Mouse (Mus musculus) G1E-ER4 (cell line): ENCODE results near the gene Rps27. TPM values are rescaled to one million over a fixed set of nuclear protein-coding genes. Genes with fewer than 3 reads are reported as not detected.

Source experiments
- GATA1 ChIP-seq: IDR thresholded peaks from one replicate; pipeline ENCODE4 v1.8.0; 2012; ENCODE audit warnings: low read length, inconsistent platforms
- polyA plus RNA-seq: library from polyadenylated mRNA; stranded (reverse); fragments of >175 nt; gene quantifications from 2 replicates; pipeline ENCODE4 v1.2.3, GENCODE M21; 2012

Gene Rps27
- polyA plus RNA-seq, 1 experiment = 183 TPM

DNA sequence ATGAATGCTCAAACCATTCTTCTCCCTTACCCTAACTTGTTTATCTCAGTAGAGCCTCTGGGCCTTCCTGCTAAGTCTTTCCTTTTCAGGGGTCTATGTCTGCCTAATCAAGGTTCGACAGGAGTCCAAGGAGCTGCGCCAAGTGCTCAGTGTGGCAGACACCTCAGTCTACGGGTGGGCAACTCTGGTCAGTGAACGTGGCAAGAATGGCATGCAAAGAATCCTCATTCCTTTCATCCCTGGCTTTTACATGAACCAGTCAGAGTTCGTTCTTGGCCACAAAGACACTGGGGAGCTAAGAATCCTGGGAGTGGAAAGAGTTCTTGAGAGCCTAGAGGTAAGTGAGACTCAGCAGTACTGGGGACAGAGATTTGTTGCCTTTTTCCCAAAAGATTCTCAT, 9.8 kb downstream of the Rps27 start:
- no peak for TF ChIP-seq GATA1

DNA sequence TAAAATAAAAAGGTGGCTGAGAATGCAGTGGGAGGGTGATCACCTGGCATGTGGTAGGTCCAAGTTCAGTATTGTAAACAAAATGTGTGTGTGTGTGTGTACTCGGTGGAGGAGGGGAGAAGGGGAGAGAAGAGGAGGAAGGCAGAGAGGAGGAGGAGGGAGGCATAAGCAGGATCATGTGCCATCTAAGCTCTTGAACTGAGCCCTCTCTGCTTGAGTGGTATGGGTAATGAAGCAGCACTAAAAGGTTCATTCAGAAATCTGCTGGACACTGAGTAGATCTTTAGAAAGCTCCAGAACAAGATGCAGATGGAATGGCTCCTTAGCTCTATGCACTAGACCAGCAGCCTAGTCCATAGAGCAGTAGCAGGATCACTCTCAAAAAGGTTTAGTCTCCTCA, 10.6 kb downstream of the Rps27 start:
- no peak for TF ChIP-seq GATA1

DNA sequence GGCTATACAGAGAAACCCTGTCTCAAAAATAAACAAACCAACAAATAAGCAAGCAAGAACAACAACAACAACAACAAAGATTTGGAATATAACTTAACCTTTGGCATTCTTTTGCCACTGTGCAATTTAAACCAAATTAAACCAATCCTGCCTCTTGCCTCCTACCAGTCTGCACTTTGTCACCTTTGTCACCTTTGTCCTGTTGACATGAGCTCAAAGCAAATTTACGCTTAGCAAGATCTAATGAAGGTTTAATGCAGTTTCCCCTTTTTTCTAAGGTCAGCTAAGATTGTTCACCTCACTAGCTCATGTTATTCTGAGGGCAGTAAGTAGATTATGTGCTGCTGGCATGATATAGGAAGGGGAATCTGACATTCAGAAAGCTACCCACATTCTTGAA, 15.9 kb downstream of the Rps27 start:
- no peak for TF ChIP-seq GATA1

DNA sequence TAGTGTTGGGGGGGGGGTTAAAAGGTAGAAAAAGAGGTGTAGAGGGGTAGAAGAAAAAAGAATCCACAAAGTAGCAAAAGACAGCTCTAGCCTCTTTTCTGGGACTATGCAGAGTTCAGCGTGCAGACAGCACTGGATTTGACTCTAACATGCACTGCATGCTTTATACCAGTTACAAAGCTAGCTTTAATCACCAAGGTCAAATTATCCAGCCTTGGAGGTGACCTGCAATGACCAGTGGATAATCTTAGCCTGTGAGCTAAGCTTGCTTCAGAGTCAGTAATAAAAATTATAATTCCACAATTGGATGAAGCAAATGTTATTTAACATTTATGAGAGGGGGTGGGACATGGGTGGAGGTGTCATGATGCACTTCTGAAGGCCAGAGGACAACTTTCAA, 17.8 kb downstream of the Rps27 start:
- TF ChIP-seq GATA1 = no peak

DNA sequence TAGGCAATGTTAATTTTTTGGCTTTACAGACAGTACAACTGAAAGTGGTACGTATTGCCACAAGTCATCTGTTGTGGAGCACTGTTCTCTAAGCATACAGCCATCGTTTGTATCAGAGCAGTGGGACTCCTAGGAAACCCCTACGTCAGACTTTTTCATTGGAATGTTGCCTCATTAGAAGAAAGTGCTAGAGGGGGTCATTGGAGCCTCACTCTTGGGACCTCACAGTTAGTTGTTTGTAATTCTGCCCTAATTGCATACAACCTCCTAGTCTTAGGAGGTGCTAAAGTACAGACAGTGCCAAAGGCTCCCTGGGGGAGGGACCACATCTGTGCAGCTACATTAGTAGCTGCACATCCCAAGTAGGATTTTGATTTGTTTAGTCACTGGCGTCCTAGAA, 18.7 kb downstream of the Rps27 start:
- TF ChIP-seq GATA1 = no peak

DNA sequence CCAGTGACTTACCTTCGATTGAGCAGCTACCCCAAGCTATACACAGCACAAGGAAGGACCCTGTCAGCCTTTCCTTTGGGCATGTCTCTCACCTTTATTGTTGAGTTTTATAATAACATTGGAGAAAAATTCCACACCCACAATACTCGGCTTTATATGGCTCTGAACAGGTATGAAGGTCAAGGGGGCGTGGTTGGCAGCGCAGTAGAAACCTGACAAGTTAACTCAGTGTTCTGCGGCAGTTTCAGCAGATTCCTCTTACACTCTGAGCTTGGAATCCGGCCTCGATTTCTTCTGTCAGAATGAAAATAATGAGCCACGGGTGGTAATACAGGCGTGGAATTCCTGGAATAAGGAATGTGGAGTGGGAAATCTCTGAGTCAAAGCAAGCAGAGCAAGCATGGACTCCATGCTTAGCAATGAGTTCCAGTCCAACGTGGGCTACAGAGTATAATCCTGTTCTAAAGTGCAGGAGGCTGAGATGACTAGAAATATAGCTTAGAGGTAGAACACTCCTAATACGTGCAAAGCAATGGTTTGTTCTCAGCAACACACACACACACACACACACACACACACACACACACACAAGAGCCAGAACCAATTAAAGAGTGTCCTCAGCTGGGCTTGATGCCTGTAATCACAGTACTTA, 22.5 kb downstream of the Rps27 start:
- TF ChIP-seq GATA1 = no peak

DNA sequence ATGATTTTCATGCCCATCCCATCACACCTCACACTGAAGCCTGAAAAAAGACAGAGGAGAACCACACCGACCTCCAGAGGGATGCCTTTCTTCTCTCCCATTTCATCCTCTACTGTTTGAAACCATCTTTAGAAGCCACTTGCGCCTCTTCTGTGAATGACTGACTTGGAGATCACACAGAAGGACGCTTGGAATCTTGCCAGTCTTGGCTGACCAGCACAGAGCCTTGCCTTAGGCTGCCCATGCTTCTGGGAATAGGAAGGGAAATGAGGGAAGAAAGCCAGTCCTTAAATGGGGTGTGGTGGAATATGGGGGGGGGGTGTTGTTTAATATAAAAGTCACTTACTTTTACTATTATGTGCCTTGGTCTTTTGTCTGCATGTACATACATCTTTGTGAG, 29.9 kb downstream of the Rps27 start:
- TF ChIP-seq GATA1 = no peak

DNA sequence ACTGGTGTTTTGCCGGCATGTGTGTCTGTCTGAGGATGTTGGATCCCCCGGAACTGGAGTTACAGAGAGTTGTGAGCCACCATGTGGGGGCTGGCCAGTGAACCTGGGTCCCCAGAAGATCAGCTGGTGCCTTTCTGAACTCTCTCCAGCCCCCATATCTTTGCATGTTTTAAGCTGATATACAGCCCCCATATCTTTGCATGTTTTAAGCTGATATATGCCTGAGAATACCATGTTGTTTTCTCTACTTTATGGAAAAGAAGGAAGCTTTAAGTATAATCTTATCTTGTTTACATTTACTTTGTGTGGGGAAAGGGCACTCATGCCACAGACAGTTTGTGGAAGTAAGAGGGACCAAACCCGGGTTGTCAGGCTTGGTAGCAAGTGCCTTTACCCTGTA, 33.9 kb downstream of the Rps27 start:
- TF ChIP-seq GATA1 = no peak

Other genes with a start within 250 kb of the Rps27 start
- 17.4 and 50.6 TPM in 2 replicates for gene Hax1, start 214.9 kb downstream of the Rps27 start, polyA plus RNA-seq
- 19.8 and 35.4 TPM in 2 replicates for gene 4933434E20Rik, start 162.0 kb downstream of the Rps27 start, polyA plus RNA-seq
- gene Ubap2l, start 161.0 kb downstream of the Rps27 start, polyA plus RNA-seq = 158 and 183 TPM in 2 replicates
- gene Tpm3, start 141.0 kb downstream of the Rps27 start, polyA plus RNA-seq = 194 and 266 TPM in 2 replicates
- gene Nup210l, start 109.5 kb downstream of the Rps27 start, polyA plus RNA-seq = not detected in 2 replicates
- gene Rab13, start within 50 bp of the Rps27 start, polyA plus RNA-seq = 2.3 and 2.4 TPM in 2 replicates
- 86.1 and 122 TPM in 2 replicates for gene Jtb, start 17.9 kb upstream of the Rps27 start, polyA plus RNA-seq
- gene Creb3l4, start 29.9 kb upstream of the Rps27 start, polyA plus RNA-seq = not detected in 2 replicates
- 14.3 and 15.6 TPM in 2 replicates for gene Slc39a1, start 34.5 kb upstream of the Rps27 start, polyA plus RNA-seq
- gene Crtc2, start 40.5 kb upstream of the Rps27 start, polyA plus RNA-seq = 40.3 and 49.3 TPM in 2 replicates
- gene Dennd4b, start 51.5 kb upstream of the Rps27 start, polyA plus RNA-seq = 66.1 and 104 TPM in 2 replicates
- gene Gatad2b, start 79.5 kb upstream of the Rps27 start, polyA plus RNA-seq = 3.0 and 3.6 TPM in 2 replicates
- gene Slc27a3, start 176.3 kb upstream of the Rps27 start, polyA plus RNA-seq = 2.0 and 3.4 TPM in 2 replicates
- gene Ints3, start 220.0 kb upstream of the Rps27 start, polyA plus RNA-seq = 36.0 and 41.9 TPM in 2 replicates